Mouse (Mus musculus) limb, embryonic 10.5 days (tissue): Measurements from ENCODE around the gene Igsf6. TPM values are rescaled to one million over a fixed set of nuclear protein-coding genes. Genes with fewer than 3 reads are reported as not detected.
"Not testable (repeated sequence)": the region's sequence is repeated elsewhere in the genome, so short reads cannot be mapped to it uniquely, and the experiment has no call there.

Source experiments
- DNase-seq: peaks from one replicate; pipeline ENCODE4 v3.0.0-alpha.2; 2017; ENCODE audit warnings: low spot score
- H3K27ac ChIP-seq: fragments of 300-500 bp; sonication (generic); 2 replicates; pipeline ENCODE4 v1.5.1; 2016; ENCODE audit warnings: mild to moderate bottlenecking
- H3K27me3 ChIP-seq: fragments of 300-500 bp; sonication (generic); 2 replicates; pipeline ENCODE4 v1.6.1; 2016; ENCODE audit warnings: low read depth, mild to moderate bottlenecking; ENCODE audit not compliant: poor library complexity, severe bottlenecking
- H3K36me3 ChIP-seq: fragments of 300-500 bp; sonication (generic); 2 replicates; pipeline ENCODE4 v1.6.1; 2016; ENCODE audit warnings: mild to moderate bottlenecking, moderate library complexity
- H3K4me1 ChIP-seq: fragments of 300-500 bp; sonication (generic); 2 replicates; pipeline ENCODE4 v1.6.1; 2016
- H3K4me3 ChIP-seq: fragments of 300-500 bp; sonication (generic); 2 replicates; pipeline ENCODE4 v1.5.1; 2016; ENCODE audit warnings: mild to moderate bottlenecking, moderate library complexity
- H3K9me3 ChIP-seq: fragments of 300-500 bp; sonication (generic); replicated peaks from 2 replicates; pipeline ENCODE4 v1.6.1; 2016; ENCODE audit warnings: mild to moderate bottlenecking
- WGBS: fragments of 180-500 bp; shearing (Covaris S2); methylation state at CpG from one replicate; pipeline ENCODE4 v1.1.7; 2016; 5-methylcytosine and 5-hydroxymethylcytosine counted together
- polyA plus RNA-seq: library from polyadenylated mRNA; unstranded; fragments of >200 nt; fragmentation: Nextera tagmentation; extraction: Ambion mirVana; gene quantifications from 2 replicates; pipeline ENCODE4 v1.2.1, GENCODE M21; 2016

Igsf6 gene
- polyA plus RNA-seq, 1 experiment from 2014 or later, result 1.1 TPM

GRCm38 (mm10) chr7:121044251-121044650 is 30.1 kb downstream of the Igsf6 start:
- Histone ChIP-seq H3K4me3 (no peak overlapping the region), H3K27me3 (no peaks in the 10 kb centered on the region), H3K36me3 (peaks cover 29% of the 10 kb centered on the region), H3K27ac (no peak overlapping the region), H3K4me1 (peaks cover 8% of the 10 kb centered on the region; the same call in 1 of the 2 replicates), H3K9me3 (no peaks in the 10 kb centered on the region)
- WGBS, result 94% methylated on average over 1 of the region's 1 CpGs
- no peak for DNase-seq

- no peak overlapping the region for H3K27ac ChIP-seq
- no peak for DNase-seq
- H3K4me3 ChIP-seq, result no peak overlapping the region
- H3K27me3 ChIP-seq, result no peaks in the 10 kb centered on the region
- 91% methylated on average over 1 of the region's 1 CpGs for WGBS
- H3K4me1 ChIP-seq, result peaks cover 8% of the 10 kb centered on the region; the same call in 1 of the 2 replicates
- peaks cover 22% of the 10 kb centered on the region for H3K36me3 ChIP-seq
- H3K9me3 ChIP-seq, result no peaks in the 10 kb centered on the region
These were observed 30.9 kb downstream of the Igsf6 start for GRCm38 (mm10) chr7:121043510-121043909.

GRCm38 (mm10) chr7:121043004-121043403 is 31.4 kb downstream of the Igsf6 start:
- peaks cover 16% of the 10 kb centered on the region for H3K36me3 ChIP-seq
- H3K27me3 ChIP-seq, result no peaks in the 10 kb centered on the region
- H3K4me1 ChIP-seq, result peaks cover 9% of the 10 kb centered on the region
- H3K4me3 ChIP-seq, result no peak overlapping the region
- no peaks in the 10 kb centered on the region for H3K9me3 ChIP-seq
- DNase-seq, result no peak
- H3K27ac ChIP-seq, result no peak overlapping the region
- WGBS, result 94% methylated on average over 3 of the region's 3 CpGs

GRCm38 (mm10) chr7:121041989-121042388 is 32.4 kb downstream of the Igsf6 start:
- H3K36me3 ChIP-seq, result peaks cover 13% of the 10 kb centered on the region
- no peak overlapping the region for H3K4me3 ChIP-seq
- no peak overlapping the region for H3K27ac ChIP-seq
- H3K9me3 ChIP-seq, result no peaks in the 10 kb centered on the region
- 93% methylated on average over 1 of the region's 1 CpGs for WGBS
- no peak for DNase-seq
- H3K4me1 ChIP-seq, result peaks cover 18% of the 10 kb centered on the region
- H3K27me3 ChIP-seq, result no peaks in the 10 kb centered on the region

- WGBS, result 94% methylated on average over 4 of the region's 4 CpGs
- no peaks in the 10 kb centered on the region for H3K27me3 ChIP-seq
- H3K4me1 ChIP-seq, result peaks cover 30% of the 10 kb centered on the region
- H3K9me3 ChIP-seq, result no peaks in the 10 kb centered on the region
- H3K27ac ChIP-seq, result no peak overlapping the region
- H3K4me3 ChIP-seq, result no peak overlapping the region
- peaks cover 22% of the 10 kb centered on the region for H3K36me3 ChIP-seq
- DNase-seq, result no peak
These were observed 33.8 kb downstream of the Igsf6 start for GRCm38 (mm10) chr7:121040595-121040994.

- H3K4me3 ChIP-seq, result peak overlapping the region; percentile 73
- peak overlapping the region; percentile 97 for H3K27ac ChIP-seq
- peaks cover 34% of the 10 kb centered on the region for H3K4me1 ChIP-seq
- no peaks in the 10 kb centered on the region for H3K9me3 ChIP-seq
- peaks cover 9% of the 10 kb centered on the region for H3K27me3 ChIP-seq
- 1% methylated on average over 24 of the region's 24 CpGs for WGBS
- DNase-seq, result peak; percentile 72
- peaks cover 9% of the 10 kb centered on the region for H3K36me3 ChIP-seq
These were observed 39.1 kb downstream of the Igsf6 start for GRCm38 (mm10) chr7:121035161-121035721.

- peak overlapping the region; percentile 97 for H3K27ac ChIP-seq
- H3K36me3 ChIP-seq, result peaks cover 9% of the 10 kb centered on the region
- peaks cover 12% of the 10 kb centered on the region for H3K27me3 ChIP-seq
- WGBS, result under 1% methylated on average over 55 of the region's 63 CpGs
- peak overlapping the region; percentile 73 for H3K4me3 ChIP-seq
- no peaks in the 10 kb centered on the region for H3K9me3 ChIP-seq
- peaks cover 28% of the 10 kb centered on the region for H3K4me1 ChIP-seq
- DNase-seq, result no peak
These were observed 39.7 kb downstream of the Igsf6 start for GRCm38 (mm10) chr7:121034701-121035141.

GRCm38 (mm10) chr7:121033856-121034652 is 40.3 kb downstream of the Igsf6 start, which contains the start of gene Mettl9:
Mettl9 (plus strand) TSS chr7:121034445.
- peak within 1 kb of the TSS; percentile 73 for H3K4me3 ChIP-seq
- H3K27me3 ChIP-seq, result peaks cover 12% of the 10 kb centered on the region
- no peaks in the 10 kb centered on the region for H3K9me3 ChIP-seq
- H3K4me1 ChIP-seq, result peaks cover 28% of the 10 kb centered on the region
- peak; percentile 99 for DNase-seq
- H3K36me3 ChIP-seq, result peaks cover 9% of the 10 kb centered on the region
- peak within 1 kb of the TSS; percentile 97 for H3K27ac ChIP-seq
- 2% methylated on average over 34 of the region's 43 CpGs for WGBS

- not testable (repeated sequence) for DNase-seq, H3K9me3 ChIP-seq, H3K4me3 ChIP-seq, H3K4me1 ChIP-seq, H3K27ac ChIP-seq, H3K36me3 ChIP-seq
- H3K27me3 ChIP-seq, result peaks cover 12% of the 10 kb centered on the region
These were observed 44.4 kb downstream of the Igsf6 start for GRCm38 (mm10) chr7:121029947-121030346.

GRCm38 (mm10) chr7:121026300-121026699 is 48.1 kb downstream of the Igsf6 start:
- H3K36me3 ChIP-seq, result no peaks in the 10 kb centered on the region
- no peak overlapping the region for H3K27ac ChIP-seq
- H3K9me3 ChIP-seq, result no peaks in the 10 kb centered on the region
- 55% methylated on average over 3 of the region's 3 CpGs for WGBS
- peaks cover 3% of the 10 kb centered on the region; the same call in 1 of the 2 replicates for H3K4me1 ChIP-seq
- no peak for DNase-seq
- H3K4me3 ChIP-seq, result no peak overlapping the region
- peaks cover 7% of the 10 kb centered on the region; the same call in 1 of the 2 replicates for H3K27me3 ChIP-seq

GRCm38 (mm10) chr7:121025221-121026008 is 49.0 kb downstream of the Igsf6 start:
- Histone ChIP-seq H3K27me3 (peaks cover 4% of the 10 kb centered on the region; the same call in 1 of the 2 replicates), H3K9me3 (no peaks in the 10 kb centered on the region), H3K4me1 (peaks cover 3% of the 10 kb centered on the region; the same call in 1 of the 2 replicates), H3K36me3 (no peaks in the 10 kb centered on the region), H3K27ac (no peak overlapping the region), H3K4me3 (no peak overlapping the region)
- DNase-seq, result no peak
- 84% methylated on average over 6 of the region's 6 CpGs for WGBS

GRCm38 (mm10) chr7:121020277-121020676 is 54.1 kb downstream of the Igsf6 start:
- DNase-seq, result no peak
- 40% methylated on average over 8 of the region's 8 CpGs for WGBS
- H3K36me3 ChIP-seq, result no peaks in the 10 kb centered on the region
- no peaks in the 10 kb centered on the region for H3K4me1 ChIP-seq
- H3K27me3 ChIP-seq, result no peaks in the 10 kb centered on the region
- no peaks in the 10 kb centered on the region for H3K9me3 ChIP-seq
- H3K27ac ChIP-seq, result no peak overlapping the region
- H3K4me3 ChIP-seq, result no peak overlapping the region
